Mouse (Mus musculus): ENCODE measurements at regions not wholly inside any gene's neighbourhood (a gene's known extent, or its start where the extent isn't known, plus 50 kb on each side); places are given as distances from the start of the nearest gene placed in this dataset.

DNA sequence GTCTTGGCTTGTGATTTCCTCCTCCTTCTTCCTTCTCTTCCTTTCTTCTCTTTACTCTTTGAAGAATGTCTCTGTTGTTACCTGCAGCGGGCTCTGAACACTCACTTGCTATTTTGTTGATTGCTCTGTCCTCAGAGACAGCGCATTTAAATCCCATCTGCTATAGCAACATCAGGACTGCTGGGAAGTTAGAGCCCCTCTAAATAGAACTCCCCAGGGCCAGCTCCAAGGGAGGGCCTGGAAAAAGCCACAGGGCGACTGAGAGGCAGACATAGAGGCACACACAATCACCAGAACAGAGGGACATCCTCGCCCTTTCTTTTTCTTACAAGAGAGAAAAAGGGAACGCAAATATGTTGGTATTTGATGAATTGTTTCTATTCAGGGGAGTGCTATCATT lies 306.6 kb downstream of the Satb1 start:
- TF ChIP-seq CTCF (IDR thresholded peaks at IDR 0.05; ENCODE audit: low read depth), result no peak
- TF ChIP-seq EP300 (optimal IDR thresholded peaks at IDR 0.05), result no peak
